Mouse (Mus musculus): Measurements from ENCODE around the gene Pim3.

The Pim3 gene

DNA sequence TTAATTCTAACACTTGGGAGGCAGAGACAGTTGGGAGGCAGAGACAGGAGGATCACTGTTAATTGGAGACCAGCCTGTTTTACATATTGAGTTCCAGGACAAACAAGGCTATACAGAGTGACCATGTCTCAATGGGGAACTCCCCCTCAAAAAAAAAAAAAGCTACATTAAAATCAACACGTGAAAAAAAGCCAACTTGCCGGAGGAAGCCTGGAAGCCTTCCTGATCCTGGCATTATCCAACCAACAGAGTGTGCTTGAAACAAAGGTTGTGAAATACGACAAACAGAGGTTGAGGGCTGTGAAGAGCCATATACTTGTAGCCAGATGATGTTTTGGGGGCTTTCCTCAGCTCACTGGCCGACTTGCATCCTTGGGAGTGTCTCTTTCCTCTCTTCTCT lies 20.9 kb downstream of the Pim3 start:
- no peak for DNase-seq

DNA sequence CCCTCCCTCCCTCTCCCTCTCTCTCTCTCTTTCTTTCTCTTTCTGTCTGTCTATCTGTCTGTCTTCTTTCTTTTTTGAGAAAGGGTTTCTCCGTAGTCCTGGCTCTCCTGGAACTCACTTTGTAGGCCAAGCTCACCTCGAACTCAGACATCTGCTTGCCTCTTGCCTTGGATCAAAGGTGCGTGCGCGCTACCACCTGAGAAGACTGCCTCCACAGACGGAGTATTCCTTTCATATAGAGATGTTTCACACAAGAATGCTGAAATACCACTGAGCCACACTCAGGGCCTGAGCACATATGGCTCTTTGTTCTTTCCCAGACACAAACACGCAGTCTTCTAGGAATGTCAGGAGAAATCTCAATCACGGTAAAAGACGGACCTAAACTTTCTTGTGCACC lies 21.4 kb downstream of the Pim3 start:
- DNase-seq = no peak

DNA sequence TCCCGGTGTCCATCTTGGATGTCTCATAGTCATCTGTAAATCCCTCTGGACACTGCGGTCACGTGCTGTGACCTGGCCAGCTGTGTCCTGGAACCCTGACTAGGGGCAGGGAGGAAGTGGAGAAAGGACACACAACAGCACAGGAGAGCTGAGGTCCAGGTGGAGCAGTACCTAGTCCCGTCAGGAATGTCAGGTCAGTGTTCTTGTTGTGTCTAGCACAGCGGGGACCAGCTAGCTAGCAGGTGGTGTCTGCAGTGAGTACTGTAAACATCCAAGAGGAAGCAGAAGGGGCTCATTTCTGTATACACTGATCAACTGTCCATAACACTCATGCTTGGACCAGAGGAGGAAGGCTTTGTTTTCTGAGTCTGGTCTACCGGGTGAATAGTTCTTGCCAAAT lies 23.4 kb downstream of the Pim3 start:
- DNase-seq = no peak

DNA sequence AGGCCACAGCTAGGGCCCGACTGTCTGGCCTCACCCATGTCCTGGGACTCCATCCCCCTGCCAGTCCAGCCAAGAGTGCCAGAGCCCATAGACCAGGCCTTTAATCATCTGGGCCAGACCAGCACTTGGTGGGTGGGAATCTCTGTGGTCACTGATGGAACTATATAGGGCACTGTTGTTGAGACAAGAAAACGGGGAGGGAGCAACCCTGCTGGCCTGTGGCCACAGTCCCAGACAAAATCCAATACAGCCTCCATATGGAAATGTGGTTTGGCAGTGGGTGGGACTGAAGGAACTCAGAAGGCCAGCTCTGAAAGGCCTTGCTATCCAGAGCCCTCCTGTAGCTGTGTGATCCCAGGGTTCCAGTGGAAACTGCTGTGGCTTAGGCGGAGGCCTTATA lies 27.0 kb downstream of the Pim3 start:
- no peak for DNase-seq

DNA sequence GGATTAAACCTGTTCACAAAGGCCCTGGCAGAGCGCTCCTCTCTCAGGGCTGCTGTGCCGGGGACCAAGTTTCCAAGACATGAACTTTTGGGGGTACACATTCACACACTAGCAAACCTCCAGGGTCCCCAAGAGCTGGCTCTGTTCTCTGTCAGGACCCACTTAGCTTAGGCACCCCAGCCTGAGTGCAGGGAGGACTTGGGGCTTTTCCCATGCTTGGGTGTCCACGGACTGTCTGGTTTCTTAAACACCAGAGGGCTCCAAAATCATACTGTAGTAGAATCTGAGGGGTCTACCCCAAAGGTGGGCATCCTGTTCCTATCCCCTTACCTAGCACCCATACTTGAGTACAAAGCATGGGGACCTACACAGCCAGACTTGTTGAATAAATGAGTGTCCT lies 28.0 kb downstream of the Pim3 start:
- DNase-seq = no peak

DNA sequence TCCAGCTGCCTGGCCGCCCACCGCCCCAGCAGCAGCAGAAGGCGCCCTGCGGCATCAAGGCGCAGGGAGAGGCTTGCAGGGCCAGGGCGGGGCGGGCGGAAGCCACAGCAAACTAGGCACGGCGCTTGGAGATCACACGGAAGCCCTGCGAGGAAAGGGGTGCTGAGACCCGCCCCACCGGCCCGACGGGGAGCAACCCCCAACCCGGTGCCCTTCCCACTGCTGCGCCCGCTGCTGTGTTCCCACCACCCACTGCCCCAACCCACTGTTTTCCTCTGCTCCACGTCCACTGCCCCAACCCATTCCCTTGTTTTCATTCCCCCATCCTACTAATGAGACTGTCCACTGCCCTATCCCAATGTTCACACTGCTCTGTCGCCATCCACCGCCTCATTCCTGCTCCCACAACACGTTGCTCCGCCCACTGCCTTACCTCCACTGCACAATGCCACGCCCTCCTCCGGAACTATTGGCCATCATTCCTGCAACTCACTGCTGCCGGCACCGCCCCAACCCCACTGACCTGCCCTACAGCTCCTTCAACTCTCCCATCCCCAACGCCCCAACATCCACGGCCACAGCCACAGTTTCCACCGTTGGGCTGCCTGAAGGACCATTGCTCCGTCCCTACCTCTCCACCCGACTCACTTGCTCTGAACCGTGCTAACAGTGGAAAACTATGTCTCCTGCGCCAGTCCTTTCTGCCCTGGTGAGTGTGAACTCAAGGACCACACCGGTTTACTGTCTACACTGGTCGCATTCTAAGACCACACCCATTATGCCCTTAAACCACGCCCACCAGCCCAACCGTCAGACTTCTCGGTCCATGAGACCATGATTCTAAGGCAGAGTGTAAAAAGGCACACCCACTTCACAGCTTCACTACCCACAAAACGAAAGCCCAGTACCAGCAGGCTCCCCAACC lies 29.0 kb downstream of the Pim3 start:
- peak; percentile 88 for DNase-seq

DNA sequence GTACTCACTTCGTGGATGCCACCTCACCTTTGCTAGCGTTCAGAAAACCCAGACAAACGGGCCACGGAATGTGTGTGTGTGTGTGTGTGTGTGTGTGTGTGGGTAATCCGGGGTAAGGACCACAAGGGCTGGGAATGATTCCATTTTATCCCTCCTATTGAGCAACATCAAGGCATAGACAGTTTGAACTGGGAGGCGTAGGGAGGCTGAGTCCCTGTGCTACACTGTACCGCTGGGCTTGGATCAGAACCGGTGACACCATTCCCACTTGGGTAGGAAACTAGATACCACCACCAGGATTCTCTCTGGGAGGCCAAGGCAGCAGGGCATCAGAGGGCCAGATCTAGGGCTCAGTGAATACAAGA lies 29.7 kb downstream of the Pim3 start:
- DNase-seq = no peak

DNA sequence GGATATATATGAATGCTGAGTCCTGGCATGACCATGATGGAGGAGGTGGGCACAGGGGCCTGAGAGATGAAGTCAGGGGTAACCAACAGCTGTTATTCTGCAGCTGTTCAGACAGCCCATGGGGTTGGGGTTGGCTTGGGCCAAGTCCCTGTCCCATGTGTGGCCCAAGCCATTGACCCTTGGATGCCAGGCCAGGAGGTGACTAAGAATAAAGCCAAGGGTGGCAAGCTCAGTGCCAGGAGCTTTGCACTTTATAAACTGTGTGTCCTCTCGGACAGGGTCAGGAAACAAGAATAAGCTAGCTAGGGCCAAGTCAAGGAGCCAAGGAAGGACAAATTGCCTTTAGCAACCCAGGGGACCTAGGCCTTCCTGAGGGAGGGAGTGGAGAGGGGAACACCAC lies 30.3 kb downstream of the Pim3 start:
- DNase-seq = no peak

DNA sequence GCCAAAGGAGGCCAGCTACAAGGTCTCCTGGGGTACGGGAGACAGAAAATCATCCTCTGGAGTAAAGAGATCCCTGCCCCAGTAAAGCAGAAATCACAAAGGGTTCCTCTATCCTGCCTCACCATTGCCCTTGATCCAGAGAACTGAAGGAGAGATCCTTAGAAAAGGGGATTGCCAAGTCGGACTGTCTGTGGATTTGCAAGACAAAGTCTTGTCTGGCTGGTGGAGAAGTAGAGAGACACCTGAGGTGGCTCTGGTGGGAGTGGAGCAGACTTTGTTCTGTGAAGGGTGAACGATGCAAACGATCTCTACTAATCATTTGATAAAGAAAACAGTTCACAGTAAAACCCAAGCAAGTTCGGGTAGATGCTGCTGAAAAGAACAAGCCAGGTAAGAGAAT lies 30.9 kb downstream of the Pim3 start:
- DNase-seq = no peak

DNA sequence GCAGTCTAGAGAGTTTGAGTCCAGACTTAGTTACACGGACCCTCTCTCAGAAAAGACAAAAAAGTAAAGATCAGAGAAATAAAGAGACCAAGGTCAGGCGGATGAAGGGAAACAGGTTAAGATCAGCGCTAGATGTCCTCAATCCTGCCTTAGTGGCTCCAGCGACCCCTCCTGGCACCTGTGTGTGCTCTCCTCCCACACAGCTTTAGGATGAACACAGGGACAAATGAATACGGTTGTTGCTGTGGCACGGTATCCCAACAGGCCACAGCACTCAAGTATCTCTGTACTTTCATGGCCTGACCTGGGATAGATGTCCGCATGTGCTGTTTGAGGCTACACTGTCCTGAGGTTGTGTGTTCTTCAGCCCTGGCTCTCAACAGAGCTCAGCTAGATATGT lies 33.1 kb downstream of the Pim3 start:
- no peak for DNase-seq

DNA sequence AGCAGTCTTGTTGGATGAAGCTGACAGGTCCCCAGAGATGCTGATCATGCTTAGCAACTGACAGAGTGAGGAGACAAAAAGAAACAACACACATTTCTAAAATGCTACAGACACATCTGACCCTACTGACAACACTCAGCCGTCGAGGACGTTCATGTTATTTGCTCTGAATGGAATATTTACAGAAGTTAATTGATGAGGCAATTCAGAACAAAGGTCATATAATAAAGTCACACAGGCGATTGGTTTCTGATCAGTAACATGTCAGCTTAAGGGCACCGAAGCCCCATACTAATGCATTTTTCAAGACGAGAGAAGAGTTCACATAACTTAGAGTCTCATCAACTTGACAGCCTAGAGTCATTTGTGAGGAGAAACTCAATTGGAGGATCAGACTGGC lies 33.9 kb downstream of the Pim3 start:
- DNase-seq = no peak

DNA sequence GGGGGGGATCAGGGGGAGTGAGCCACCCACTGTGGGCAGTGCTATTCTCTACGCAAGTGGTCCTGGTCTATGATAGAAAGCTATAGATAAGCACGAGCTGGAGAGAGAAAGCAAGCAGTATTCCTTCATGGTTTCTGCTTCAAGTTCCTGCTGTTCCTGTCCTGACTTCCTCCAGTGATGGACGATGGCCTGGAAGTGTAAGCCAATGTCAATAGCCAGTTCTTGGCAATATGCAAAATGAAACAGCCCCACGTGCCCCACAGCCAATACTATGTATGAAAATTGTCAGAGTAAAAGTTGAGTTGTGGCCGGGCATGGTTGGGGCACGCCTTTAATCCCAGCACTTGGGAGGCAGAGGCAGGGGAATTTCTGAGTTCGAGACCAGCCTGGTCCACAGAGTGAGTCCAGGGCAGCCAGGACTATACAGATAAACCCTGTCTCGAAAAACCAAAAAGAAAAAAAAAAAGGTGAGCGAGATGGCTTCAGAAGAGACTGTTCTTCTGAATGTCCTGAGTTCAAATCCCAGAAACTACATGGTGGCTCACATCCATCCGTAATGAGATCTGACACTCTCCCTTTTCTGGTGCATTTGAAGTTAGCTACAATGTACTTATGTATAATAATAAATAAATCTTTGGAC lies 34.5 kb downstream of the Pim3 start:
- DNase-seq = no peak

DNA sequence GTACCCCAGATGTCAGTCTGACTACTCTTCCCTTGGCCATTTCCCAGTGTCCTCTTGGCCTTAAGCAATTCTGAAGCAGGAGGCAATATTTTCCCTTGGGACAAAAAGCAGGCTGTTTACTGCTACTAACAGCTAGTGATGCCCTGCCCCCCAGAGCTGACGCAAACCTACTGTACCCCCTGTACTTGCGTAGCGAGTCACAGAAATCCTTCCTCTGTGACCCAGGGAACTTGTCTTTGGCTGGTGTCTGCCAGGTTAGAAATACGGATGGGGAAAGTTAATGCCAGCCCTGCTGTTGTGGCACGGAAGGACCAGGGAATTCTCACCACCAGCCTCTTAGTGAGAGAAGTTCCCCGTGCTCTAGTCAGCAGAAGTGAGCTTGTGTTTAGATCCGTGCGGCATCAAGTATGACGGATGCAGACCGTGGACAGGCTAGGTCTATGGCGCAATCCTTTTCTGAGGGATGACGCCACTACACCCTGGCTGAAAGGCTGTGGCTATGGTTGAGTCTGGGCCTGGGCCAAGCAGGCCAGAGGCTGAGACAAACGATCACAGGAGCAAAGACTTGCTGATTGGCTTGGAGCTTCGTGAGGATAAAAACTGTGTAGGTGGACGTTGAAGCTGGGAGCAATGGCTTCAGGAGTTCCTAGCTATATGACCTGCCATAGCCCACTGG lies 40.4 kb downstream of the Pim3 start:
- DNase-seq = no peak

DNA sequence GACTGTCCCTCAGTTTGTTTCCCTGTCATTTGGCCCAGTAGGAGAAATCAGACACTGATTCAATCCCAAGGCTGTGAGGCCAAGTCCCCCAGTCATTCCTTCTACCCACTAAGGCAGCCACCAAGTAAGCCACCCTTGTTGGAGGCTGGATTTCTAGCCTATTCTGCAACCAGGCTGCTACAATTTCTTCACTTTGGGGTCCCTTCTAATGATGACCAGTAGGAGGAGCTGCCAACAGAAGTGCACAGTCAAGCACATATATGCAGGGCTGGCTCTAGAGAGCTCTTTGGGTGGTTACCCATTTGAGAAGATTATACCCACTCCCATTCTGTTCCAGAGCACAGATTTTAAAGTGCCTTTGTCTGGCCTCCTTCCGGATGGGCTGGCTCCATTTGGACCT lies 41.1 kb downstream of the Pim3 start:
- DNase-seq = no peak

DNA sequence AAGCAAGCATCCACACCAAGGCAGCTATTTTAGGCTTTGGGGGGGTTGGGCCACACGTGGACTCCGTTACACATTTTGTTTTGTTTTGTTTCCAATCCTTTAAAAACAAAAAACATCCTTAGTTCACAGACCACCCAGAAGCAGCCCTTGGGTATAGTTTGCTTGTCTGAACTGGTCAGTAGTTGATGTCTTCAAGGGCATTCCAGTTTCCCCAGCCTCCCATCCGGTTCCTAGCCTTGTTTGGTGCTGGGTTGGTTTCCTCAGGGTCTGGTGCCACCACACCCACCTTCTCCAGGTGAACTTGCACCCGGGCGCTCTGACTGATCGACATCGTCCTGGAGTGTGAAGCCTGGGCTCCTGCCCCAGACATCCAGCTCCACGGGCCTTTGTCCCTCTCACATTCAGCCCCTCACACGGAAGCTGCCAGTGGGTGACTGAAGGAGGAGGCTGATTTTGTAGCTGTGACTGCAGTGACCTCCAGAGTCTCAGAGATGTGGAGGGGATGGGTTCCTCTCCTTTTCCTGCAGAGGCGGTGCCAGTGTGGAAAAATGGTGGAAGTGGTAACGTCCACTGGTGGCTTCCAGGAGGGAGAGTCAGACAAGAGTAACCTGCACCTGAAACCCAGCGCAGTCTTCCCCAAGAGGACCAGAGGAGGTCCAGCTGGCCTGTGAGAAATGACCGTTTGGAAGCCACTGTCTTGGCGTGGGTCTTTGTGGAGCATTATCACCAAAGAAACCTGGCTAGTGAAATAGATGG lies 42.2 kb downstream of the Pim3 start:
- no peak for DNase-seq

DNA sequence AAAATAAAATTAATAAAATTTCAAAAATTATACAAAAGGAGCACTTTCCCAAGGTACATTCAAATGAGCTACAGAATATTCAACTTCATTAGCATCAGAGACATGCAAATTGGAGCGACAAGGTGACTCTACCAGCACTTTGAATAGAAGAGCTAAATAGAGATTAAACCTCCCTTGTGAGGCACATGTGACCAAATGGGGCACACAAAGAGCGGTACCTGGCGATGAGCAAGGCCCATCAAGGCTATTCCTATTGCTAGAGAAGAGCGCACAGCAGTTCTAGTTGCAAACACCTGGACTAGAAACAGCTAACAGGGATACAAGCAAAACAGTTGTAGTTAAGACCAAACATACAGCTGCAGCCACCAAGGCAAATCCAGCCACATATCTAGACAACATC lies 44.4 kb downstream of the Pim3 start:
- DNase-seq = no peak

DNA sequence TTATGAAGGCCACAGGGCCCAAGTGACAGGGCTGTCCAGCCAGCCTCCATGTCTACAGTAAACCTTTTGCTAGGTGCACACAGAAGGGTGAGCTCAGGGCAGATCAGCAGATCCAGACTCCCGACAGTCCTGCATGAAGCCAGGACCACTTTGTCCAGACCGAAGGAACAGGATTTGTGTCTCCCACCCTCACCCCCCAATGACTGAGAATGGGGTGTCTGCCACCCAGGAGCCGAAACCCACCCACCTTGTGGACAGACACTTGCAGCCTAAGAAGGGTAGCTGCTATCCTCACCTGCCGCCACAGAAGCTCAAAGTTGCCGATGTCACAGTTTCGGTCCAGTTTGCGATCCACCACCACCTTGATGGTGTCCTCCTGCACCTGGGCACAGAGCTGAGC lies 53.1 kb downstream of the Pim3 start:
- DNase-seq = no peak
